Mouse (Mus musculus) small intestine, adult 2 months (tissue): ENCODE results near the gene Gabrp. TPM values are rescaled to one million over a fixed set of nuclear protein-coding genes. Genes with fewer than 3 reads are reported as not detected.

Experiments used
- H3K27ac ChIP-seq: fragments of 200-500 bp; 2 replicates; pipeline ENCODE4 v1.5.1; 2012; ENCODE audit warnings: low read depth, low read length, control low read depth, inconsistent platforms; ENCODE audit not compliant: insufficient read depth
- H3K27me3 ChIP-seq: fragments of 200-500 bp; 2 replicates; pipeline ENCODE4 v1.6.1; 2012; ENCODE audit warnings: mild to moderate bottlenecking, moderate library complexity, low read length, inconsistent platforms; ENCODE audit not compliant: control insufficient read depth, insufficient read depth
- H3K36me3 ChIP-seq: fragments of 200-500 bp; 2 replicates; pipeline ENCODE4 v1.6.1; 2012; ENCODE audit warnings: mild to moderate bottlenecking, low read length, control low read depth, inconsistent platforms; ENCODE audit not compliant: control insufficient read depth, insufficient read depth
- H3K4me1 ChIP-seq: fragments of 200-500 bp; 2 replicates; pipeline ENCODE4 v1.6.1; 2012; ENCODE audit warnings: low read length, inconsistent platforms, mixed read lengths; ENCODE audit not compliant: control insufficient read depth, insufficient read depth, insufficient read length
- H3K4me3 ChIP-seq: fragments of 200-500 bp; 2 replicates; pipeline ENCODE4 v1.5.1; 2012; ENCODE audit warnings: low read depth, mild to moderate bottlenecking, control low read depth, inconsistent platforms, low read length, moderate library complexity
- CTCF ChIP-seq: fragments of 200-500 bp; IDR thresholded peaks from 2 replicates; pipeline ENCODE4 v1.5.1; 2012; ENCODE audit warnings: low read depth, mild to moderate bottlenecking, control low read depth, inconsistent platforms, low read length, moderate library complexity, mixed read lengths; ENCODE audit not compliant: insufficient replicate concordance, insufficient read length; ENCODE audit errors: extremely low read depth
- POLR2A ChIP-seq: fragments of 200-500 bp; IDR thresholded peaks from 2 replicates; pipeline ENCODE4 v1.6.1; 2012; ENCODE audit warnings: low read depth, mild to moderate bottlenecking, control low read depth, inconsistent platforms, low read length, moderate library complexity
- WGBS: fragments of 180-500 bp; shearing (Covaris S2); methylation state at CpG from one replicate; pipeline ENCODE4 v1.1.7; 2018; 5-methylcytosine and 5-hydroxymethylcytosine counted together
- polyA plus RNA-seq: library from polyadenylated mRNA; depleted of rRNA; stranded (reverse); fragments of >200 nt; gene quantifications from 2 replicates; pipeline ENCODE4 v1.2.3, GENCODE M21; 2012

The Gabrp gene
- polyA plus RNA-seq, 1 experiment: not detected

GRCm38 (mm10) chr11:33550861-33551560, 27.7 kb downstream of the Gabrp start:
- Histone ChIP-seq H3K4me3 (no peak overlapping the region), H3K4me1 (no peaks in the 10 kb centered on the region), H3K27me3 (no peaks in the 10 kb centered on the region), H3K27ac (no peak overlapping the region), H3K36me3 (no peaks in the 10 kb centered on the region)
- 76% methylated on average over 14 of the region's 14 CpGs for WGBS
- TF ChIP-seq CTCF (no peak), POLR2A (no peak)

GRCm38 (mm10) chr11:33547386-33547785, 31.4 kb downstream of the Gabrp start:
- 80% methylated on average over 2 of the region's 2 CpGs for WGBS
- no peak overlapping the region for H3K4me3 ChIP-seq
- no peak overlapping the region for H3K27ac ChIP-seq
- TF ChIP-seq CTCF (no peak), POLR2A (no peak)
- H3K27me3 ChIP-seq: no peaks in the 10 kb centered on the region
- H3K4me1 ChIP-seq: no peaks in the 10 kb centered on the region
- H3K36me3 ChIP-seq: no peaks in the 10 kb centered on the region

DNA sequence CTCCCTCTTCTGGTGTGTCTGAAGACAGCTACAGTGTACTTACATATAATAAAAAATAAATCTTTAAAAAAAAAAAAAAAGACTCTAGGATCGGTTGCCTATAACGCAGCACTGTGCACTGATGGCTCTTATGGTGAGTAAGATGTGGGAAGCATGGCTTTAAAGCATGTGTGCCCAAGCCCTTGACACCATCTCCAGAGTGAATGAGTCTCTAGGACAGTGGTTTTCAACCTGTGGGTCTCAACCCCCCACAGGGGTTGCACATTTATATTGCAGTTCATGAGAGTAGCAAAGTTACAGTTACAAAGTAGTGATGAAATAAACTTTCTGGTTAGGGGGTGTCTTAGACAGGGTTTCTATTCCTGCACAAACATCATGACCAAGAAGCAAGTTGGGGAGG, 33.8 kb downstream of the Gabrp start:
- Histone ChIP-seq H3K27me3 (no peaks in the 10 kb centered on the region), H3K36me3 (no peaks in the 10 kb centered on the region), H3K27ac (no peak overlapping the region), H3K4me3 (no peak overlapping the region), H3K4me1 (no peaks in the 10 kb centered on the region)
- TF ChIP-seq POLR2A (no peak), CTCF (no peak)
- 94% methylated on average over 2 of the region's 2 CpGs for WGBS

DNA sequence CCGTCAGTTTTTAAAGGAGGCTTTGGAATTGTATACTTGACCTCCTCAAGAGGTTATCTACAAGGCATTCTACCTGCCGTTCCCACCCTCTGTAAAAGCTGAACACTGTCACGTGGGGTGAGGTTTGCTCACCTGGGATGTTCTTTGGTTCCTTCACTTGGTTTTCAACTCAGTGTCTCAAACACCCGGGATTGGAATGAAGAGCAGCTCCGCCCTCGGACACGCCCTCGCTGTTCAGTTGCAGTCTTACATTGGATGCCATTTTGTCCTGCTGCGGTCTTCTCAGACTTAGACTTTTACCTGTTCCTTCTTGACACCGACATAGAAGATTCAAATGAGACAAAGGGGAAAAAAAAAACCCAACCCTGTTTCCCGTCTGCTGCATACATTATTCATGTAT, 34.6 kb downstream of the Gabrp start:
- no peak overlapping the region for H3K4me3 ChIP-seq
- WGBS: 40% methylated on average over 11 of the region's 11 CpGs
- H3K36me3 ChIP-seq: no peaks in the 10 kb centered on the region
- no peaks in the 10 kb centered on the region for H3K27me3 ChIP-seq
- H3K27ac ChIP-seq: no peak overlapping the region
- no peak for TF ChIP-seq POLR2A
- H3K4me1 ChIP-seq: no peaks in the 10 kb centered on the region

- Histone ChIP-seq H3K36me3 (no peaks in the 10 kb centered on the region), H3K27ac (no peak overlapping the region), H3K4me3 (no peak overlapping the region), H3K27me3 (no peaks in the 10 kb centered on the region), H3K4me1 (no peaks in the 10 kb centered on the region)
- WGBS: 70% methylated on average over 5 of the region's 5 CpGs
- no peak for TF ChIP-seq POLR2A
- no peak for TF ChIP-seq CTCF
Measured at GRCm38 (mm10) chr11:33537390-33538125, 41.2 kb downstream of the Gabrp start.

GRCm38 (mm10) chr11:33536636-33537035, 42.1 kb downstream of the Gabrp start:
- no peaks in the 10 kb centered on the region for H3K27me3 ChIP-seq
- TF ChIP-seq POLR2A (no peak), CTCF (no peak)
- H3K4me1 ChIP-seq: no peaks in the 10 kb centered on the region
- no peak overlapping the region for H3K4me3 ChIP-seq
- H3K36me3 ChIP-seq: no peaks in the 10 kb centered on the region
- 82% methylated on average over 3 of the region's 3 CpGs for WGBS
- H3K27ac ChIP-seq: no peak overlapping the region

GRCm38 (mm10) chr11:33534541-33534940, 44.2 kb downstream of the Gabrp start:
- TF ChIP-seq CTCF: no peak
- no peak for TF ChIP-seq POLR2A
- H3K4me1 ChIP-seq: no peaks in the 10 kb centered on the region
- no peak overlapping the region for H3K4me3 ChIP-seq
- no peaks in the 10 kb centered on the region for H3K27me3 ChIP-seq
- no peak overlapping the region for H3K27ac ChIP-seq
- no peaks in the 10 kb centered on the region for H3K36me3 ChIP-seq
- WGBS: 82% methylated on average over 4 of the region's 4 CpGs
